Mouse (Mus musculus): ENCODE measurements around the gene Timmdc1. TPM values are rescaled to one million over a fixed set of nuclear protein-coding genes. Genes with fewer than 3 reads are reported as not detected.

The Timmdc1 gene
- polyA plus RNA-seq, 1 experiment from 2014 or later = 9.5 TPM

DNA sequence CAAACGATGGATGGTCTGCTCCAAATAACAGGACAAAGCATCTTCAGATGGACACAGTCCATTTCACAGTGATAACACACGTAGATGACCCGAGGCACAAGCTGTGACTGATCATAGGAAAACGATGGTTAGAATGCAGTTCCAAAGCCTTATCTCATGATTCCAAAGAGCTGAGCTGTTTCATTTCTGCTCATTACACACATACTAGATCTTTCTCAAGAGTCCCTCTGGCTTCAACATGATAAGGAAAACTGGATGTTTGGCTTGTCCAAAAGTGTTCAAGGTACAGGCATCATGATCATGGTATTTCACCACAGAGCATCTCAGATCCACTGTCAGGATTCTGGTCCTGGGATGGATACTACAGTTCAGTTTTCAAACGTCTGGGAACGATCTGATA lies 3.8 kb upstream of the Timmdc1 start:
- WGBS (ENCODE audit: missing documents) = 95% methylated on average over 6 of the region's 6 CpGs
- Histone ChIP-seq H3K36me3 (ENCODE audit: inconsistent target) (peaks cover 33% of the 10 kb centered on the region), H3K4me3 (ENCODE audit: inconsistent target) (no peak overlapping the region)

DNA sequence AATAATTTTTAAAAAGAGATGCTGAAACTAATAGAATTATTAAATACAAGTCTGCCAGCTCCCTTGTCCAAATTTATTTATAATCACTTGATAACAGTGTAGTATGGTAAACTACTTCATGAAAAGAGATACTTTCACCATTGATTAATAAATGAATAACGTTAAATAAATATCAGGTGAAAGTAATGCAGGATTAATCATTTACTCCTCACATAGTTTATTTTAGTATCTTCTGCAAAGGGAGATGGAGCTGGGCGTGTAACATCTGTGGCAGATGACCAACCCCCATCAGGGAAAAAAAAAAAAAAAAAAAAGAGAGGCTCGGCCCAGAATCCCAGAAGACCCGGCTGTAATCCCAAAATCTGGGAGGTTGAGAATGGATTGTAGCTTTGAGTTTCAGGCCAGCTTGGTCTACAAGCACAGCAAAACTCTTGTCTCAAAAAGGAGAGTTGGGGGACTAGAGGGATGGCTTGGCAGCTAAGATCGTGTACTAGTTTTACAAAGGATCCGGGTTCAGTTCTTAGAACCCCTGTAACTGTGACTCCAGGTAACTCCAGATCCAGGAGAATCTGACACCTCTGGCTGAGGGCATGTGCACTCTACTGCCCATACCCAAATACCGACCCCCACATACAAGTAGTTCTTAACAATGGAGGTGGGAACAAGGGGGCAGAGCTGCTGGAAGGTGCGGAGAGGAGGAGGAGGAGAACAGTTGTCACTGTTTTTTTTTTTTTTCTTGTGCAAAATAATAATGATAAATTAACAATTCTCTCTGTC lies 1.1 kb downstream of the Timmdc1 start:
- Histone ChIP-seq H3K27ac (no peak overlapping the region), H3K79me2 (ENCODE audit: inconsistent target) (peaks cover 15% of the 10 kb centered on the region; the same call in 1 of the 2 replicates), H3K36me3 (ENCODE audit: inconsistent target) (peaks cover 29% of the 10 kb centered on the region; the same call in 1 of the 2 replicates), H3K4me3 (ENCODE audit: inconsistent target) (peak overlapping the region; percentile 73)
- 69% methylated on average over 7 of the region's 8 CpGs for WGBS (ENCODE audit: missing documents)

More for the DNA sequence above, 3.8 kb upstream of the Timmdc1 start:
- Histone ChIP-seq H3K27ac (no peak overlapping the region), H3K79me2 (ENCODE audit: inconsistent target) (peaks cover 10% of the 10 kb centered on the region; the same call in 1 of the 2 replicates)

GRCm38 (mm10) chr16:38519140-38519539 lies 3.3 kb downstream of the Timmdc1 start:
- peaks cover 35% of the 10 kb centered on the region; the same call in 1 of the 2 replicates for H3K36me3 ChIP-seq (ENCODE audit: inconsistent target)
- H3K27ac ChIP-seq = no peak overlapping the region
- WGBS (ENCODE audit: missing documents) = 92% methylated on average over 2 of the region's 2 CpGs
- H3K79me2 ChIP-seq (ENCODE audit: inconsistent target) = peaks cover 15% of the 10 kb centered on the region; the same call in 1 of the 2 replicates
- no peak overlapping the region for H3K4me3 ChIP-seq (ENCODE audit: inconsistent target)

GRCm38 (mm10) chr16:38510846-38511245 lies 11.6 kb downstream of the Timmdc1 start:
- Histone ChIP-seq H3K27ac (no peak overlapping the region), H3K4me3 (ENCODE audit: inconsistent target) (no peak overlapping the region), H3K79me2 (ENCODE audit: inconsistent target) (no peaks in the 10 kb centered on the region), H3K36me3 (ENCODE audit: inconsistent target) (peaks cover 37% of the 10 kb centered on the region; the same call in 1 of the 2 replicates)
- 97% methylated on average over 2 of the region's 2 CpGs for WGBS (ENCODE audit: missing documents)

DNA sequence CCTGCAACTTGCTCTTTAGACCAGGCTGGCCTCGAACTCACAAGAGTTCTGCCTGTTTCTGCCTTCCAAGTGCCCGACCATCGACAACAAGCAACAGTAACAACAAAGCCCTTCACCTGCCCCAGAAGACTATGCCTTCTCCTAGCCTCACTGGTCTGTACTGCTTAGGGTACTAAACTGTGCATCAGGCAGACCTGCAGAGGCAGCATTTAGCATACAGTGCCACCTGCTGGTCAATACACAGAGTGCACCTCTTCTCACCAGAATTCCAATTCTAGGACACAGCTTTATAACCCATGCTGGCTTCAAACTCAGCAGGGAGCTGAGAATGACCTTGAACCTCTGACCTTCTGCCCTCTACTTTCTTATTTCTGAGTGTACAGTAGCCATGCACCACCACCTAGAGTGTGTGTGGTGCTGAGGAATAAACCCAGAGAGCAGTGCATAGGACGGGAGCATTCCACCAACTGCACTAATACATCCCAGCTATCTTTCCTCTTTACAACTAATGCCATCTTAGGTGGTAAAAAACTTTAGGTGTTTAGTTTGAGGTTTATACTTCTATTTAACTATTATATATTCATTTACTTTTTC lies 16.3 kb downstream of the Timmdc1 start:
- H3K79me2 ChIP-seq (ENCODE audit: inconsistent target) = no peaks in the 10 kb centered on the region
- 66% methylated on average over 4 of the region's 4 CpGs for WGBS (ENCODE audit: missing documents)
- no peak overlapping the region for H3K4me3 ChIP-seq (ENCODE audit: inconsistent target)
- peaks cover 21% of the 10 kb centered on the region for H3K36me3 ChIP-seq (ENCODE audit: inconsistent target)
- no peak overlapping the region for H3K27ac ChIP-seq

- Histone ChIP-seq H3K4me3 (ENCODE audit: inconsistent target) (no peak overlapping the region), H3K79me2 (ENCODE audit: inconsistent target) (no peaks in the 10 kb centered on the region), H3K36me3 (ENCODE audit: inconsistent target) (peaks cover 21% of the 10 kb centered on the region), H3K27ac (no peak overlapping the region)
- WGBS (ENCODE audit: missing documents) = 88% methylated on average over 4 of the region's 4 CpGs
These were observed 18.9 kb downstream of the Timmdc1 start for GRCm38 (mm10) chr16:38503528-38503927.

DNA sequence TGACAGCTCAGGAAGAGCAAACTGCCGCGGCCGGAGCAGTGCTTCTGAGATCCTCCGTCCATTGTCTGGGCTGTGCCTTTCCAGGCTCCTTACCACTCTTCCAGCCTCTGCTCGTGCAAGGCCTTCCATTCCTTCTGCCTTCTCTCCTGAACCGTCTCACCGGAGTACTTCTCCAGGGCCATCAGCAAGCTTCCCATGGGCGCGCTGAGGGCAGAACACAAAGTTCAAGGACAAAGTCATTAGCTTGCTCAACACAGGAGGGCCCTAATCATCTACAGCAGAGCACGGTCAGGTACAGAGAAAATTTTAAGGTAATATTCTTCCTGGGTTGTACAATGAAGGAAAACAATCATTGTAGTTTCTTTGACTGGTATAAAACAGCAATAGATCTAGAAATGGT lies 20.0 kb downstream of the Timmdc1 start:
- 96% methylated on average over 9 of the region's 10 CpGs for WGBS (ENCODE audit: missing documents)
- Histone ChIP-seq H3K27ac (no peak overlapping the region), H3K36me3 (ENCODE audit: inconsistent target) (peaks cover 27% of the 10 kb centered on the region), H3K79me2 (ENCODE audit: inconsistent target) (no peaks in the 10 kb centered on the region), H3K4me3 (ENCODE audit: inconsistent target) (no peak overlapping the region)

GRCm38 (mm10) chr16:38496604-38497140 lies 25.8 kb downstream of the Timmdc1 start:
- no peak overlapping the region for H3K4me3 ChIP-seq (ENCODE audit: inconsistent target)
- no peaks in the 10 kb centered on the region for H3K79me2 ChIP-seq (ENCODE audit: inconsistent target)
- H3K27ac ChIP-seq = no peak overlapping the region
- H3K36me3 ChIP-seq (ENCODE audit: inconsistent target) = peaks cover 19% of the 10 kb centered on the region; the same call in 1 of the 2 replicates
- 98% methylated on average over 6 of the region's 7 CpGs for WGBS (ENCODE audit: missing documents)

DNA sequence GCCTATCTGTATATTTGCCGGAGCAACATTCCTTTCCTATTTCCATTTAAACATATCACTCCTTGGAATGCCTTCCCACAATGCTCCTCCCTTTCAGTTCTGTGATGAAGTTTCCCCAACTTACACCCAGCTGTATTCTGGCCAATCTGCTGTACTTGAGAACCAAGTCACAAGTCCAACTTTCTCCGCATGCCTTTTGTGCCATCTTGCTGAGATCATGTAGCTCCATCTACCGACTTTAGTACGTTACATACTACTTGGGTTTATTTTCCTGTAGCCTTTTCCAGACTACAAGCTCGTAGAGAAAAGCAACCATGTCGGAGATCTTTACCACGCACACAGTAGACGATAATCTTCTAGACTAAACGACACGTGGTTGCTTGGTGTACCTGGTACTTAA lies 28.6 kb downstream of the Timmdc1 start:
- Histone ChIP-seq H3K79me2 (ENCODE audit: inconsistent target) (no peaks in the 10 kb centered on the region), H3K4me3 (ENCODE audit: inconsistent target) (no peak overlapping the region), H3K27ac (no peak overlapping the region), H3K36me3 (ENCODE audit: inconsistent target) (peaks cover 26% of the 10 kb centered on the region; the same call in 1 of the 2 replicates)
- WGBS (ENCODE audit: missing documents) = 88% methylated on average over 10 of the region's 10 CpGs

GRCm38 (mm10) chr16:38492551-38492950 lies 29.9 kb downstream of the Timmdc1 start:
- Histone ChIP-seq H3K4me3 (ENCODE audit: inconsistent target) (no peak overlapping the region), H3K36me3 (ENCODE audit: inconsistent target) (peaks cover 21% of the 10 kb centered on the region; the same call in 1 of the 2 replicates), H3K27ac (no peak overlapping the region), H3K79me2 (ENCODE audit: inconsistent target) (no peaks in the 10 kb centered on the region)
- WGBS (ENCODE audit: missing documents) = 88% methylated on average over 3 of the region's 3 CpGs

DNA sequence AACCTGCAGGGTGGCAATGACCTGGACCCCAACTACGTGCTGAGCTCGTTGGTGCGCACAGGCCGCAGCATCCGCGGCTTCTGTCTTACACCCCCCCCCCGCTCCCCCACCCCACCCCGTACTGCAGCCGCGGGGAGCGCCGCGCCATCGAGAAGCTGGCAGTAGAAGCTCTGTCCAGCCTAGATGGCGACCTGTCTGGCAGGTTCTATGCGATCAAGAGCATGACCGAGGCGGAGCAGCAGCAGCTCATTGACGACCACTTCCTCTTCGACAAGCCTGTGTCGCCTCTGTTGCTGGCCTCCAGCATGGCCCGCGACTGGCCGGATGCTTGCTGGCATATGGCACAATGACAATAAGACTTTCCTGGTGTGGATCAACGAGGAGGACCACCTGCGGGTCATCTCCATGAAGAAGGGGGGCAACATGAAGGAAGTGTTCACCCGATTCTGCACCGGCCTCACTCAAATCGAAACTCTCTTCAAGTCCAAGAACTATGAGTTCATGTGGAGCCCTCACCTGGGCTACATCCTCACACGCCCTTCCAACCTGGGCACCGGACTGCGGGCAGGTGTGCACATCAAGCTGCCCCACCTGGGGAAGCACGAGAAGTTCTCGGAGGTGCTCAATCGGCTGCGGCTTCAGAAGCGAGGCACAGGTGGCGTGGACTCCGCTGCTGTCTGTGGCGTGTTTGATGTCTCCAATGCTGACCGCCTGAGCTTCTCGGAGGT lies 38.7 kb downstream of the Timmdc1 start:
- WGBS (ENCODE audit: missing documents) = 40% methylated on average over 40 of the region's 42 CpGs

GRCm38 (mm10) chr16:38482780-38483562 lies 39.5 kb downstream of the Timmdc1 start:
- 50% methylated on average over 32 of the region's 32 CpGs for WGBS (ENCODE audit: missing documents)
- Histone ChIP-seq H3K27ac (no peak overlapping the region), H3K79me2 (ENCODE audit: inconsistent target) (no peaks in the 10 kb centered on the region), H3K4me3 (ENCODE audit: inconsistent target) (no peak overlapping the region), H3K36me3 (ENCODE audit: inconsistent target) (peaks cover 16% of the 10 kb centered on the region; the same call in 1 of the 2 replicates)

More for the DNA sequence above, 38.7 kb downstream of the Timmdc1 start:
- Histone ChIP-seq H3K36me3 (ENCODE audit: inconsistent target) (peaks cover 16% of the 10 kb centered on the region; the same call in 1 of the 2 replicates), H3K27ac (no peak overlapping the region), H3K79me2 (ENCODE audit: inconsistent target) (no peaks in the 10 kb centered on the region), H3K4me3 (ENCODE audit: inconsistent target) (no peak overlapping the region)

DNA sequence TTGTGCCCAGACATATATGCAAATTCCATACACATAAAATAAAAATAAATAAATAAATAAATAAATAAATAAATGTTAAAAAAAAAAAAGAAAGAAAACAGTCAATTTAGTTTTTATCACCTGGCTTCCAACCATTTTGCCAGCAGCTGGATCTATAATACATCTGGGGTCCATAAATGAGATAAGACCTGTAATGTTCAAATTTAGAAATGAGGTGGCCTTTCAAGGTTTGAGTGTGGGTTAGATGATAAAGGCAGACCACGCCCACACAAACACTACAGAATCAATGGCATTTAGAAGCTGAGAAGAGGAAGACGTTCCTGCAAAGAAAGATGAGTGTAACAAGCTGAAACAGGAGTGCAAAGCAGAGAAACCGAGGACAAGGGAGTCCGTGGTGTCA lies 41.1 kb downstream of the Timmdc1 start:
- Histone ChIP-seq H3K79me2 (ENCODE audit: inconsistent target) (no peaks in the 10 kb centered on the region), H3K36me3 (ENCODE audit: inconsistent target) (peaks cover 11% of the 10 kb centered on the region; the same call in 1 of the 2 replicates), H3K4me3 (ENCODE audit: inconsistent target) (no peak overlapping the region), H3K27ac (no peak overlapping the region)
- WGBS (ENCODE audit: missing documents) = 88% methylated on average over 4 of the region's 4 CpGs

- Histone ChIP-seq H3K27ac (no peak overlapping the region), H3K4me3 (ENCODE audit: inconsistent target) (no peak overlapping the region), H3K36me3 (ENCODE audit: inconsistent target) (no peaks in the 10 kb centered on the region; the same call in 1 of the 2 replicates), H3K79me2 (ENCODE audit: inconsistent target) (peaks cover 1% of the 10 kb centered on the region; the same call in 1 of the 2 replicates)
- 100% methylated on average over 3 of the region's 3 CpGs for WGBS (ENCODE audit: missing documents)
These were observed 44.2 kb downstream of the Timmdc1 start for GRCm38 (mm10) chr16:38478296-38478695.

Measured in macrophage (primary cell).